In the genomic region with DNA sequence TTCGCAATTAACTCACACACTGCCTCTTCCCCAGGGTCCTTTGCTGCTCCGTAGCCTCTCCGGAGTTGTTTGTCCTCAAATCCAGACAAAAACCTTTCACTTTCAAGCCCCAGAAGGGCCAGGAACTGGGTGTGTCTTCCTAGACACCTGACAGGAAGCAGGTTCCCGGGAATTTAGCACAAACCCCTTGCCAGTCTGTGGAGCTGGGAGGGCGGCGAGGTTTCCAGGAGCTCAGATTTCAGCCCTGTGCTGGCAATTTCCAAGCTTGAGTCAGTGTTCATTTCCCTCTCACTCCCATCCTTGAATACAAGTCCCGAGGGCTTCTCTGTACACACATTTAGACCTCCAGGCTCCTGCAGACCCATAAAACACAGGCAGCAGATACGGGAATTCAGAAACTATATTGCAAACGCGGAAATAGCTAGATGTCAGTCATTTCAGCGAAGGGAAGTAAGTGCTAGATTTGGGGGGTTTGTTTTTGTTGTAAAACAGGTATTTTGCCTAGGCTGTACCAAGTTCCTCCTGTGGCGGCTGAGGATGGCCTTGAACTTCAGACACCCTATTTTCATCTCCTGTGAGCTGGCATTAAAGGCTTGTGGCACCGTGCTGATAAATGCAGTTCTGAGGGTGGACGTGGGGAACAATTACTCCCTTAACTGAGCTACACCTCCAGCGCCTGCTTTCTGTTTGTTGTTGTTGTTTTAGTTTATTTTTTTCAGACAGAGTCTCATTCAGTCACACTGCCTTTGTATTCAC, we compare ENCODE assay signal across 9 mouse cellular contexts. TPM values are rescaled to one million over a fixed set of nuclear protein-coding genes. Genes with fewer than 3 reads are reported as not detected.
DNase-seq lines count a peak whose midpoint lies in the region; ATAC-seq lines count a peak whose summit lies in the region.
"Had no signal": no experiment of that assay in that cellular context is flagged by ENCODE, and none has a peak within 500 bp of the region (broad histone marks: within the 10 kb centered on the region; RNA-seq: fewer than 3 reads in every experiment).

No protein-coding gene starts in this region.

- H3K36me3 ChIP-seq in kidney, embryonic 14.5 days (ENCODE audit: control insufficient read depth, insufficient read depth, low read length) = no peaks in the 10 kb centered on the region
- no peaks in the 10 kb centered on the region for H3K36me3 ChIP-seq in kidney, embryonic 16.5 days (ENCODE audit: insufficient read depth, low read length)
- no peaks in the 10 kb centered on the region for H3K36me3 ChIP-seq in neural tube, embryonic 15.5 days
- H3K36me3 ChIP-seq: midbrain, embryonic 12.5 days had no signal

- WGBS in kidney, embryonic 14.5 days = 27% methylated on average over 15 of the region's 15 CpGs
- 31% methylated on average over 15 of the region's 15 CpGs for WGBS in kidney, embryonic 16.5 days
- WGBS in neural tube, embryonic 15.5 days = 40% methylated on average over 15 of the region's 15 CpGs

- ATAC-seq in kidney, embryonic 14.5 days (ENCODE audit: low FRiP score, low TSS enrichment) = no peak; the same call in 1 of the 2 replicates
- ATAC-seq in kidney, embryonic 16.5 days (ENCODE audit: low FRiP score, low TSS enrichment) = 0 out of 2 replicates have a peak, but pooled peaks have one; percentile 23
- ATAC-seq in neural tube, embryonic 15.5 days (ENCODE audit: low FRiP score) = no peak
- ATAC-seq in megakaryocyte progenitor cell, adult 5-6 weeks (replicated peaks; ENCODE audit: poor library complexity) = no peak
- ATAC-seq in inflammation-experienced regulatory T-cells, adult 6 months = no peak

- H3K27ac ChIP-seq in kidney, embryonic 14.5 days (ENCODE audit: low read depth, low read length) = no peak overlapping the region
- 0 out of 2 replicates have a peak overlapping the region, but pooled peaks have one; percentile 16 for H3K27ac ChIP-seq in kidney, embryonic 16.5 days (ENCODE audit: low read length)
- no peak overlapping the region for H3K27ac ChIP-seq in neural tube, embryonic 15.5 days (replicated peaks)
- H3K27ac ChIP-seq: midbrain, embryonic 12.5 days had no signal

- H3K4me2 ChIP-seq in kidney, embryonic 14.5 days (replicated peaks; ENCODE audit: low read depth, low read length) = peak overlapping the region; percentile 22
- peak overlapping the region; percentile 36 for H3K4me2 ChIP-seq in kidney, embryonic 16.5 days (replicated peaks; ENCODE audit: low read depth, low read length)
- H3K4me2 ChIP-seq in neural tube, embryonic 15.5 days = peak overlapping the region; percentile 22; the same call in 1 of the 2 replicates
- H3K4me2 ChIP-seq: midbrain, embryonic 12.5 days had no signal

- DNase-seq in kidney, adult 18-20 months = no peak
- DNase-seq in forelimb bud, embryonic 11.5 days (ENCODE audit: low read depth, low spot score) = peak; percentile 49
- no peak for DNase-seq in left cerebral cortex, adult 11 months (ENCODE audit: low spot score)

- no peak overlapping the region for H3K9ac ChIP-seq in kidney, embryonic 14.5 days (ENCODE audit: low read depth, low read length)
- peak overlapping the region; percentile 58; the same call in 1 of the 2 replicates for H3K9ac ChIP-seq in kidney, embryonic 16.5 days (replicated peaks; ENCODE audit: low read length)
- H3K9ac ChIP-seq in neural tube, embryonic 15.5 days (replicated peaks) = no peak overlapping the region
- H3K9ac ChIP-seq: midbrain, embryonic 12.5 days had no signal

- H3K4me3 ChIP-seq in kidney, embryonic 14.5 days (ENCODE audit: low read length) = peak overlapping the region; percentile 3; the same call in 1 of the 2 replicates
- peak overlapping the region; percentile 21; the same call in 1 of the 2 replicates for H3K4me3 ChIP-seq in kidney, embryonic 16.5 days (ENCODE audit: low read length)
- H3K4me3 ChIP-seq in neural tube, embryonic 15.5 days (replicated peaks) = no peak overlapping the region
- H3K4me3 ChIP-seq: midbrain, embryonic 12.5 days had no signal

- H3K27me3 ChIP-seq in kidney, embryonic 14.5 days (ENCODE audit: control insufficient read depth, insufficient read depth, low read length) = no peaks in the 10 kb centered on the region
- no peaks in the 10 kb centered on the region for H3K27me3 ChIP-seq in kidney, embryonic 16.5 days (ENCODE audit: insufficient read depth, low read length)
- H3K27me3 ChIP-seq in neural tube, embryonic 15.5 days (replicated peaks) = no peaks in the 10 kb centered on the region

- no peaks in the 10 kb centered on the region for H3K9me3 ChIP-seq in kidney, embryonic 14.5 days (ENCODE audit: control insufficient read depth, low read length)
- no peaks in the 10 kb centered on the region for H3K9me3 ChIP-seq in kidney, embryonic 16.5 days (ENCODE audit: low read length)
- no peaks in the 10 kb centered on the region for H3K9me3 ChIP-seq in neural tube, embryonic 15.5 days (replicated peaks)
- H3K9me3 ChIP-seq: midbrain, embryonic 12.5 days had no signal

- 0 out of 2 replicates have a peak, but pooled peaks cover 5% of the 10 kb centered on the region for H3K4me1 ChIP-seq in kidney, embryonic 14.5 days (ENCODE audit: control insufficient read depth, insufficient read depth, low read length)
- H3K4me1 ChIP-seq in kidney, embryonic 16.5 days (ENCODE audit: insufficient read depth, low read length) = peaks cover 9% of the 10 kb centered on the region
- H3K4me1 ChIP-seq in neural tube, embryonic 15.5 days = 0 out of 2 replicates have a peak, but pooled peaks cover 7% of the 10 kb centered on the region
- H3K4me1 ChIP-seq: midbrain, embryonic 12.5 days had no signal

RNA-seq across cellular contexts. Expression of gene Akap1, which starts 33.4 kb away (rescaled TPM):
- polyA plus RNA-seq in kidney, embryonic 14.5 days (2014; fragmentation: Nextera tagmentation; extraction: Ambion mirVana) = 12.0 and 20.2 TPM in 2 replicates
- polyA plus RNA-seq in kidney, embryonic 16.5 days (2015; fragmentation: Nextera tagmentation; extraction: Ambion mirVana) = 23.7 and 24.3 TPM in 2 replicates
- polyA plus RNA-seq in neural tube, embryonic 15.5 days (2015; fragmentation: Nextera tagmentation; extraction: Ambion mirVana) = 26.0 and 27.6 TPM in 2 replicates
- 8.9 and 9.5 TPM in 2 replicates for total RNA-seq in megakaryocyte progenitor cell, adult 5-6 weeks (2015)
- total RNA-seq in megakaryocyte progenitor cell, adult 5-6 weeks (2017) = 22.4 and 24.0 TPM in 2 replicates
- 1 to 10 TPM; 1.8 to 2.0 (median 2.0) TPM for polyA plus RNA-seq in inflammation-experienced regulatory T-cells, adult 6 months (2017; shearing (Covaris generic))

RNA-seq across cellular contexts. Expression of gene Scpep1, which starts 57.5 kb away (rescaled TPM):
- 90.5 and 110 TPM in 2 replicates for polyA plus RNA-seq in kidney, embryonic 14.5 days (2014; fragmentation: Nextera tagmentation; extraction: Ambion mirVana)
- polyA plus RNA-seq in kidney, embryonic 16.5 days (2015; fragmentation: Nextera tagmentation; extraction: Ambion mirVana) = 143 and 158 TPM in 2 replicates
- 29.6 and 35.0 TPM in 2 replicates for polyA plus RNA-seq in neural tube, embryonic 15.5 days (2015; fragmentation: Nextera tagmentation; extraction: Ambion mirVana)
- 25.0 and 25.4 TPM in 2 replicates for total RNA-seq in megakaryocyte progenitor cell, adult 5-6 weeks (2015)
- total RNA-seq in megakaryocyte progenitor cell, adult 5-6 weeks (2017) = 13.8 and 15.0 TPM in 2 replicates
- polyA plus RNA-seq in inflammation-experienced regulatory T-cells, adult 6 months (2017; shearing (Covaris generic)) = 10 to 100 TPM; 22.4 to 42.1 (median 22.8) TPM
